8 mouse cellular contexts compared by ENCODE assay signal in genomic region chr15:52161089-52161442, GRCm38 (mm10).
DNase-seq lines count a peak whose midpoint lies in the region; TF ChIP-seq lines count a peak whose summit lies in the region.
"Had no signal": no experiment of that assay in that cellular context is flagged by ENCODE, and none has a peak within 500 bp of the region (broad histone marks: within the 10 kb centered on the region; RNA-seq: fewer than 3 reads in every experiment).

No protein-coding gene starts in this region.

- intact Hi-C loops in left cerebral cortex, adult 2 months (cut with DNase I), result loop anchor here (2.0 to 5.0 kb wide), 2 partner anchors 250 to 296 kb away; no protein-coding TSS in a partner anchor

- no peak for TF ChIP-seq CTCF in left cerebral cortex, adult 2 months (IDR thresholded peaks at IDR 0.05)
- no peak for TF ChIP-seq CTCF in olfactory bulb, adult 2 months (IDR thresholded peaks at IDR 0.05; ENCODE audit: insufficient read depth, low read depth, low read length)

- no peaks in the 10 kb centered on the region for H3K27me3 ChIP-seq in limb, embryonic 10.5 days (ENCODE audit: low read depth, poor library complexity, severe bottlenecking)
- H3K27me3 ChIP-seq: heart, embryonic 13.5 days had no signal

- peak overlapping the region; percentile 7; the same call in 1 of the 2 replicates for H3K27ac ChIP-seq in left cerebral cortex, adult 2 months
- 0 out of 2 replicates have a peak overlapping the region, but pooled peaks have one; percentile 21 for H3K27ac ChIP-seq in limb, embryonic 10.5 days
- peak overlapping the region; percentile 75; the same call in 1 of the 2 replicates for H3K27ac ChIP-seq in olfactory bulb, adult 2 months (ENCODE audit: insufficient read depth, low read depth, low read length)
- H3K27ac ChIP-seq: heart, embryonic 13.5 days had no signal

- no peak for TF ChIP-seq POLR2A in olfactory bulb, adult 2 months (IDR thresholded peaks at IDR 0.05; ENCODE audit: insufficient read depth, low read depth, low read length)

- DNase-seq in left cerebral cortex, adult 2 months (ENCODE audit: extremely low spot score in 1 of 2, low spot score in 2 of 2), result no peak
- no peak for DNase-seq in left cerebral cortex, adult 11 months (ENCODE audit: low spot score)
- peak; percentile 21 for DNase-seq in forelimb bud, embryonic 11.5 days (ENCODE audit: low read depth, low spot score)
- no peak for DNase-seq in limb, embryonic 10.5 days (ENCODE audit: low spot score)
- no peak for DNase-seq in spleen, postnatal 10 days (ENCODE audit: low spot score in 2 of 2)
- DNase-seq in testis, postnatal 10 days (ENCODE audit: low spot score), result no peak

- 14% methylated on average over 3 of the region's 3 CpGs for WGBS in limb, embryonic 10.5 days
- 8% methylated on average over 3 of the region's 3 CpGs for WGBS in olfactory bulb, adult 2 months

- H3K4me3 ChIP-seq in left cerebral cortex, adult 2 months, result no peak overlapping the region
- H3K4me3 ChIP-seq in limb, embryonic 10.5 days, result no peak overlapping the region
- no peak overlapping the region for H3K4me3 ChIP-seq in olfactory bulb, adult 2 months (ENCODE audit: insufficient read depth, low read depth, low read length)

- H3K9me3 ChIP-seq in limb, embryonic 10.5 days (replicated peaks), result no peaks in the 10 kb centered on the region
- H3K9me3 ChIP-seq: heart, embryonic 13.5 days had no signal

- no peaks in the 10 kb centered on the region for H3K36me3 ChIP-seq in limb, embryonic 10.5 days
- H3K36me3 ChIP-seq: heart, embryonic 13.5 days had no signal

- H3K4me1 ChIP-seq in limb, embryonic 10.5 days, result peaks cover 19% of the 10 kb centered on the region
- peaks cover 6% of the 10 kb centered on the region for H3K4me1 ChIP-seq in olfactory bulb, adult 2 months (ENCODE audit: control insufficient read depth, insufficient read depth, low read length)

Comparison
In these comparisons a context has a peak if more than half of its experiments do, and no peak if none do; other contexts are left out.
1. H3K27ac ChIP-seq: peak in every context shown above with its lines; median percentile 75 in olfactory bulb, adult 2 months; 21 in limb, embryonic 10.5 days; 7 in left cerebral cortex, adult 2 months.